Mouse (Mus musculus) thymus, postnatal 10 days (tissue): Measurements from ENCODE around the gene Gm49396.

Experiments
- DNase-seq, 2 experiments: peaks; one replicate each; pipeline ENCODE4 v3.0.0; 2021; ENCODE audit warnings: low spot score in 2 of 2

Gm49396 gene

DNA sequence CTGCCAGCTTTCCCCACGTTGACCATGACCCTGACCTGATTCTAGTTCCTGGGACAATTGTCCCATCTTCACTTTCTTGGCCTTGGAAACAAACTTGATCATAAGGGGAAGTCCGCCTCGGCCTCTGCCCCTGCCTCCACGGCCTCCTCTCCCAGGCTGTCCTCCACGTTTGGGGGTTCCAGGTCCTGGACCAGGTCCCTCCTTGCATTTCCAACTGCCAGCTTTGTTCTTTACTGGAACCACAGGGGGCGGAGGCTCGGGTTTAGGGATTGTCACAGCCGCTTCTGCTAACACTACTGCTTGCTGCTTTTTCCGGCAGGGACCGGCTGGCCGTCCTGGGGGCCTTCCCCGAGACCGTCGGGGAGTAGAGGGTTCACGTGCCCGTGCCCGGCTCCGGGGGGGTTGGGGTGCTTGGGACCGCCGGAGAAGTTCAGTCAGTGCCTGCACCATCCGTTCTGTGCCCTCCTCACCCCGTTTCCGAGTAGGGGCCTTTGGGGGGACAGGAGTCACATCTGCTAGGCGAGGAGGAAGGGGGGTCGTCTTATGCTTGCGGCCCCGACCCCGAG is 23.4 kb downstream of the Gm49396 start:
- no peak for DNase-seq

DNA sequence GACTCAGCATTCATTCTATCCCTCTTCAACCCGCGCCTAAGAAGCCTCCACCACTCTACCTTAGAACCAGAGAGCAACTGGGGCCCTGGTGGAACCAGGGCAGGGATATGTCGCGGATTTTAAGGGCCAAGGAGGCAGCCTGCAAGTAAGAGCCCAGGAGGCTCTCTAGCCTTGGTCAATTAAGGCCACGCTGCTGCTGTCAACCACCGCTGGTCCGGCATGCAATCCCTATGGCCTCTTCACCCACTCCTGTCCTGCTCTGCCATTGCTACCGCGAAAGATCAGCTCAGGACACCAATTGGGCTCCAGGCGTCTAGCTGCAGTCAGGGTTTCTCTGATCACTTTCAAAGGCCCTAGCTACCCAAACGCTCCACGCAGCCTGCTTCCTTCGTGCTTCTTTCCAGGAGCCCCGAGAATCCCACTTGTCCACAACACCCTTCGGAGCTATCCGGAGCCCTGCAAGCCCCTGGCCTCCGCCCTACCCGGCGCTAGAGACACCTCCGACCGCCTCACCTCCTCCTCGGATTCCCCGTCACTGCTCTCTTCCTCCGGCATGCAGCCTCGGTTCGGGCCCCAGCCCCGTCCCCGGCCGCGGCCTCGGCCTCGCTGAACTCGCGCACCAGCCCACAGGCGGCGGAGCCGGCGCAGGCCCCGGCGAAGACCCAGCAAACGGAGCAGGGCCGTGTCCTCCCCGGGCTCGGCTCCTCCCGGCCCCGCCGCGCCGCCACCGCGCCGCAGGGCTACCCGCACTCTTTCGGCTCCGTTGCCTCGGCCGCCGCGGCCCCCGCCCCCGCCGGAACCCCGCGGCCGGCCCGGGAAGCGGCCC is 24.9 kb downstream of the Gm49396 start:
- DNase-seq: peak; percentile 51 to 56

DNA sequence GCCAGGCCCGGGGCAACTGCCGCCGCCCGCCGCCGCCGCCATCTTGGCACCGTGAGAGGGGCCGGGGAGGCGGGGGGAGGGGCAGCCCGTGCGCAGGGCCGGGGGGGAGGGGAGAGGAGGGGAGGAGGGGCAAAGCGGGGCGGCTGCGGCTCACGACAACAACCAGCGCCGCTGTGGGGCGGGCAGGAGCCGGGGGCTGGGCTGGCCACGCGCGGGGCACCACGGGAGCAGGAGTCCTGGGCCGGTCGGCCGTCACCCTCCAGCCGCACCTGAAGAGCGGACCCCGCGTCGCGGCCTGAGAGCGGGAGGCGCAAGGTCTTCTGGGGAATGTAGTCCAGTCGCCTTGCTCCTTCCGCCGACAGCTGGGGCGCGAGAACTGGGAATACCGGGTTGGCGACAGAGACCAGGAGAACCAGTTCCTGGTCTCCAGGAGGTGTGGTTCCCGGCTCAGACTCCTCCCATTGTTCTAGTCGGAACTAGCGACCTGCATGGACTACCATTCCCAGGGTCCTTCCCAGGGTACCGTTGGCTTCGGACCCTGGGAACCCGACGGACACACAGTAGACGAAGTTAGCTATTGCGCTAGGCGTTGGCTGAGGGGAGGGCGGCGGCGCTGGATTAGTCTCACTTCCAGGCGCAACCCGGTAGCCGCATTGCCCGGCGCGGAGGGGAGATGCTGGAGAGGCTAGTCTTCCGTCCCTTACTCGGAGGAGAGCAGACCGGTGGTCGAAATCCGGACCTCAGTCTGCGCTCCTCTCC is 25.7 kb downstream of the Gm49396 start, which contains the start of gene Kmt2b:
Kmt2b (minus strand) TSS at position 51 of the 759 bp plus-strand sequence.
- peak; percentile 86 to 91 for DNase-seq

DNA sequence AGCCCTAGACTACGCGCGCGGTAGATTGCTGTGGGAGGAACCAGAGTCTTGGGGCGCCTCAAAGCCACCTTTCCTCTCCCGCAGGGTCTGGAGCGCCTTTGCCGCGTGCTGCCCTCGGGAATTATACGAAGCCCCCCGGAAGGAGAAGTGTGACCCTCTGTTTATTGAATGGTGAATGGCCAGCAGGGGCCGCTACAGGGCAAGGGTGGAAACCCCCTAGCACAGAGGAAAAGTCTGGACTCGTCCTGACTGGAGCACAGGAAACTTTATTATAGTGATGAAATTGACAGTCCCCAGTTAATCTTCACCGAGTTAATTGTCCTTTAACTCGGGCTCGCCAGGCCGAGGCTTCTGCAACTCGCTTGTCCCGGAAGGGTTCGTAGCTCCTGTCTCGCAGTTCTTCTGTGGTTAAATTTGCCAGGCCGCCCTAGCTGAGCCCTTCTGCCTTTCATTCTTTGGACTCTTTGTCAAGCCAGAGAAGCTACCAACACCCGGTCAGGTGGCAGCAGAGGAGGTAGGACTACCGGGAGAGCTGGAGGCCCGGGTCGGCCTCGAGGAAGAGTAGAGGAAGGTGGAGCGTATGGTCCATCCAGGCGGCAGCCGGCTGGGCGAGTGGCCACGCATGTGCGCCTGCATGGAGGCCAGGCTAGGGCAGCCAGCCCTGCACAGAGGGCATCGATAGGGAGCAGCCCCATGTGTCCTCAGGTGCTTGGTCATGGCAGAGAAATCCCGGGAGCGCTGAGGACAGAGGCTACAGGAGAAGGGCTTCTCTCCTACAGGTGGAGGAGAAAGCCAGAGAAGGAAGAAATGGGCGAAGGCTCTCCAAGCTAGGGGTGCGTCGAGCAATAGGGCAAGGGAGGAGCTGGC is 26.5 kb downstream of the Gm49396 start:
- DNase-seq: peak; percentile 76 to 88

DNA sequence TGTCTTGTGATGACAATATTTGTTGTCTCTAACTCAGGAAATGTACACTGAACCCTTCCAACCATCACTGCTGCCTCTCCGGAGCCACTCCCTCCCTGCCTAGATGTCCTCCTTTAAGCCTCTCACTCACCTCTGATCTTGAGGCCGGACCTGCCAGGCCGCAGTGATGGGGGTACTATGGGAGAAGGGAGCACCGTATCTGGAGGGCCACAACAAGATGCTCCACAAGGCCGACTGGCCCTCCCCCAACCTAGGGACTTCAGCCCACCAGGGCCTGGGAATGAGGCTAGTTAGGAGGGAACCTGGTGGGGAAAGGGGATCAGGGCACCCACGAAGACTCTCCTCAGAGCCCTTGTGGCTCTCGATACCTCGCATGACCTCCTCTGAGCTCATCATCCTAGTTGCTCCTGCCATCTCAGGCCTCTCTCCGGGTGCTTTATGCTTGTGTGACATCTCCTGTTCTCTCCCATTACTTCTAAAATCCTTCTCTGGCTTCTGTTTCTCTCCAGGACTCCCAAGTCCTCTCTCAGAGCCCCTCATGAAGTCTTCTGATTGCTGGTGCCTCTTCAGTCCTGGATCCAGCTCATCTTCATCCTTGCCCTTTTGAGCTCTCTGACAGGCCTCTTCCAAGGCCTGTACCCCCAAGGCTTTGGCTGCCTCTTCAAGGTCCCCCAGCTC is 27.9 kb downstream of the Gm49396 start:
- DNase-seq: no peak

DNA sequence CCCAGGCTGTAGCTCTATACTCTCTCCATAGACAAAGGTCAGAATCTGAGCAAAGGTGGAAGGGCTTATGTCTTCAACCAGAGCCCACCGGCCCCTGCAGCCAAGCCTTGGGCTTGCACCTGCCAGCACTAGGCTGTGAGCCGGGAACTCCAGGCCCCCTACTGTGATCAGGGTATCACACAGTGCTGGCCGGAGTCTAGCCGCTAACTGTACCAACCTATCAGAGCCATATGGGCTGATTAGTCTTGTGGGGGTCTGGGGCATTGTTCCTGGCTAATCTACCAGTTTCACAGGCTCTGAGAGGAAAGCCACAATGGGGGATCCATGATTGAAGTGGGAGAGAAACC is 28.4 kb downstream of the Gm49396 start:
- no peak for DNase-seq

DNA sequence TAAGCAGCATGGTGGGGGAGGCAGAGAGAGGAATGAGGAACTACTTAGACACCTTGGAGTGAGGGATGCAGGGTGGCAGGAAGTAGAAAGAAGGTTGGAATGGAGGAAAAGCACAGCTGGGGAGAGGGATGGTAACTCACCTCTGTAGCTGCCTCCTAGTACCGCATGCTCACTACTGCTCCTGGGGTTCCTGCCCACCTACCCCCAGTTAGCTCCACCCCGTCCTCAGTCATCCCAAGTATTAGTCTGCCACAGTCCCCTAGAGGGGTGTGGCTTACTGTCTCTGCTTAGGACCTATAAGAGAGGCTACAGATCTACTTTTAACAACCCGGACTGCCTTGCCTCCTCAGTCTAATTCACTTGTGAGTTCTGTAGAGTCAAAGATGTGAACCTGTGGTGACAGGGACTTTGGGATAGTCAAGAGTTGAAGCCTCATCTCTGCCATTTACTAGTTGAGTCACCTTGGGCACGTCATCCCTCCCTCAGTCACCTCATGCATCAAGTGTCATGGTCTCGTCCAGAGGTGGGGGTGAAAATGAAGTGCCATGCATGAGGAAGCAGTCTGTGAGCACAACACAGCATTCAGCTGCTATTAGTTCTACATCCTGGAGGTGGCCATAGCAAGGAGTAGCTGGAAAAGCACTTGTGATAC is 29.8 kb downstream of the Gm49396 start:
- DNase-seq: no peak

DNA sequence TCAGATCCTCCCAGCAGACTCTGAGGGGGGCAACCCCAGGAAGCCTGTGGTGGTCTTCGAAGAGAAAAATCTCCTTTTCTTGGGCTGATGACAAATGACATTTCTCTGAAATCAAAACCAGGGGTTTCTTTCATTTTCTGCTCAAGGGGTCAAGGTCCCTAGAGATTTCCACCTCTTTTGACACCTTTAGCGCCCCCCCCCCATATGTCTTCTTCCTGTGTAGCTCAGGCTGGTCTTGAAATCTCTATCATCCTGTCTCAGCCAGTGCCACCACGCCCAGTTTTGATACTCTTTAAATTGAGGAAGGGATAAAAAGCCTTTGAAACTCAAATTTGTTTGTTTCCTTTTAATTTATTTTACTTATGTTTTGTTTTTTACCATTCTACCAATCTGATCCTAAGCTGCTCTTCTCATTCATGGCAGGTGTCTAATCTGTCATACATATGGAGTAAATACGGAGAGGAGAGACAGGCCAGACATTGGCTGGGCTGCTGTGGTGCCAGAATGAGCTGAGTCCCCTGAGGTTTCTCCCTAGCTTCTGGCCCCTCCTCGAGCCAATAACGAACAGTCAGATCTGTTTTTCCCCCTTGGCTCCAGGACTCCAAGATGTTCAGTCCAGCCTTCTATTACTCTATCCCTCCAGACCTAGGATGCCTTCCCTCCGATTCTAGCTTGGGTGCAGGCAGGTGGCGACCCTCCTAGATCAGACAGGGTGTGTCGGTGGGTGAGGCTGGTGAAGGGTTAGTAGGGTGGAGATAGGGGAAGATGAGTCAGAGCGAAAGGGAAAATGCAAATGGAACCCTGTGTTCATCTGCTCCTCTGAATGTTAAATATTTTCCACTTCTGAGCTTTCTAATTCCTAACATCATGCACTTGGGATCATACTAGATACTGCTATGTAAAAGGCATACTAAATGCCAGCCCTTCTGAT is 30.7 kb downstream of the Gm49396 start:
- no peak for DNase-seq

DNA sequence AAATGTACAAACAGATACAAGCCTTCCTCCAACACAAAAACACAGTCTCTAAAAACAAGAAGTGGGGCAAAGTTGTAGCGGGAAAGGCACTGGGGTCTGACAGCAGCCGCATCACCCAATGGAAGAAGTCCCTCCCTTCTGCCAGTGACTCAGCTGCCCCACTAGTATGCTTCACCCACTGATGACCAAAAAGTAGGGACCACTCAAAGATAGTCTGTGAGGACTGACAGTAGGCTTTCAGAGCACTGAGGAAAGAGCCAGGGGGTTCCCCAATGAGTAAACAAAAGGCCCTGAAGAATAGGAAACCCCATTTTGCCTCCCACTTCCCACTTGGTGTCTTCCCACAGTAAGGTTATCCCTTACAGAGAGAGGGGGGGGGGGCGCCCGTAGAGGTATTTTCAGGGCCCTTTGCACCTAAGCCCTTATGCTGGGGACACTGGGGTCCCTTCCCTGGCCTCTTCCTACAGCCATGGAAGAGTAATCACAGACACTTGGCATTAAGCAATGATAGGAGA is 31.4 kb downstream of the Gm49396 start:
- DNase-seq: no peak

DNA sequence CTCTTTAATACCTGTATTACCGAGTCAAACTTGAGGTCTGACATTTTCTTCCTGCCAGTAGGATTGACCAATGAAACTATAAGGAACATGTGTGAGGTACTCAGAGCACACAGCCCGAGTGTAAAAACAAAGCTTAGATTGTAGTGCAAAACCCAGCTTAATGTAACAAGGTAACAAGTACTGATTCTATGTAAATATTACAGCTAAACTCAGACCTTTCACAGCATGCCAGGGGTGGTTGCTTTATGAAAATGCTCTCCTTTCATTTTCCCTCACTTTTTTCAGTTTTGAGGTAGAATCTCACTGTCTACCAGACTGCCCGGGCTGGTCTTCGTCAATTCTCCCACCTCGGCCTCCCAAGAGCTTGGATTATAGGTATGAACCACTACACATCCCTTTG is 32.9 kb downstream of the Gm49396 start:
- no peak for DNase-seq

DNA sequence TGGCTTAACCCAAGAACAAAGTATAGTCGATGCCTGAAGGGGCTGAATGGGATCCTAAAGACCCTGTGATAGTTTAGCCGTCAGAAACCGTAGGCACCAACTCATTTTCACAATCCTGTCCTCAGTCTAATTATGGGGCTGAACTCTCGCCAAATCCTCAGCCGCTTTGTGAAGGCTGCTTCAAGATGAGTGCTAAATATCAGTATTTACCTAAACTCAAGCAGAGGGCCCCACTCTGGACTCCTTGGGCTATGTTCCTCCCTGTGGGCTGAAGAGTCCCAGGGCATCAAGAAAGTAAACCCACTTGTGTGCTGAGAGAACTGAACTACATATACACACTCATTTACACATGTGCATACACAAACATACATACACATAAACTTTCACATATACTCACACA is 33.7 kb downstream of the Gm49396 start:
- no peak for DNase-seq

DNA sequence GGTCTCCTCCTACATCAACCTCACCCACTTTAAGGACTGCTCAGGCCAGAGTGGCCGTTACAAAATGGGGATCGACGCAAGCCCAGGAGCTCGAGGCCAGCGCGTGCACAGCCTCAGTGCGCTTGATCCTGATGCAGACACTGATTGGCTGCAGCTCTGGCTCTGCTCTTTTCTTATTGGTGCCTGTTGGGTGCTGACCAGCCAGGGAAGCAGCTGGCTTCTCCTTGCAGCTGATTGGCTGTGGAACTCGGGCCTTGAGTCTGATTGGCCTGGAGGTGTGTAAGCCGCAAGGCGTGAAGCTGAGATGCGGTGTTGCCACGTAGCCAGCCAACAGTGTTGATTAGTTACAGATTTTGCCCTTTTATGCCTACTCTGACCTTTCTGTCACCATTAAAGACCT is 35.6 kb downstream of the Gm49396 start, which contains the start of gene Zbtb32:
Zbtb32 (minus strand) TSS at position 124 of the 400 bp plus-strand sequence.
- DNase-seq: no peak

DNA sequence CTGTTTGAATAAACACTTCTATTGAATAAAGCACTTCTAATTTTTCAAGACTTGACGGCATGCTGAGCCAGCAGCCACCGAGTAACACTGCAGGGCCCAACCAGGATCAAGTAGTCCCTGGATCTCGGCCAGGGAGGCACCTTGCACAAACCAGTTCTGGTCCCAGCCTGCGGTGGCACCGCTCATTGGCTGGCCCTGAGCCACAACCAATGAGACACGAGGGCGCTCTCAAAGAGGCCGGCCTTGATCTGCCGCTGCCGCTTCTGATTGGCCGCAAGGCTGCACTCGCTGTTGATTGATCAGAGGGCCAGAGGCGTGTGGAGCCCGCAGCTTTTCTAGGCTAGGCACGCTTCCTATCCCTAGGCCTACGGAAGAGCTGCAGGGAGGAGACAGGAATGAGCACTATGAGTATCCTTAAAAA is 36.8 kb downstream of the Gm49396 start:
- DNase-seq: peak; percentile 54 to 61

DNA sequence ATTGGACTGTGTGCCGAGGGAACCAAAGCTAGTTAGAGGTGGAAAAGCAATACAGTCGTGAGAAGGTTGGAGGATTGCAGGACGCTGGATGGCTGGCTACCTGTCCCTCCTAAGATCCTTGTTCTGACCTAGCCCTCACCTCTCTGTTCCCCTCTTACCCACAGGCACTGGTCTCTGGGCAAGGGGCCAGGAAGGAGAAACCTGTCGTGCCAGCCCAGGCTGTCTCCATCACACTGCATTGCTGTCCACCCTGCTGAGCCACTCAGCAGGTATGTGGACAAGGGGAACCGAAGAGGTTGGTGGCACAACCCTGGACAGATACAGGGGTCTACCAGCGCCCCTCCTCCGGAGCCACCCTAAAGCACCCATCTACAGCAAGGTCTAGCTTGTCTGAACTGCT is 37.5 kb downstream of the Gm49396 start:
- DNase-seq: no peak

DNA sequence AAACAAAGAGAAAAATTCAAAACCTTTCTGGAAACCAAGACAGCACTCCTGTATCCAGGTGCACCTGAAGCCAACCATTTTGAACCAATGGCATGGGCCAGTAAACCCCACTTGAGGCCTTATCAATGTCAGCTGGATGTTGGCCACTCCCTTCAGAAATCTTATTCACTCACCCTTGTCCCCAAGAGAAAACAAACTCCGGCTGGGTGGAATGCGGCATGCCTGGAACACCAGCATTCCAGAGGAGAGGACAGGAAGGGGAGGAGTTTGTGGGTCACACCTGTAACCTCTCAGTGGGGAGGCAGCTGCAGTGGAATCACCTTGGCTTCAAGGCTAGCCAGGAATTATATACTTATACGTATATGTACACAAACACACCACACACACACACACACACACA is 39.4 kb downstream of the Gm49396 start:
- no peak for DNase-seq

DNA sequence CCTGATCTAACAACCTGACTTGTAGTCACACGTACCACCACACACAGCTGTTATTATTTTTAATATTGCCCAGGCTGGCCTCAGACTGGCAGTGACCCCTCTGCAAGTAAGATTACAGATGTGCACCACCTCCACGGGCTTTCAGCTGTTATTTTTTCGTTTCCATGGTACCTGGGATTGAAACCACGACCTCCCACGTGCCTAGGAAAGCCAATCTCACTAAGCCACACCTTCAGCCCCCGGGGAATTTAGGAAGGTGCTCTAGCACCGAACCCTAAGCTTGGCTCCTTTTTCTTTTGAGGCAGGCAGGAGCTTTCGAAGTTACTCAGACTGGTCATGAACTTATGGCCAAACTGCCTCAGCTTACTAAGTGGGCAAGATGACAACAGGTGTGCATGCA is 41.3 kb downstream of the Gm49396 start:
- DNase-seq: no peak

DNA sequence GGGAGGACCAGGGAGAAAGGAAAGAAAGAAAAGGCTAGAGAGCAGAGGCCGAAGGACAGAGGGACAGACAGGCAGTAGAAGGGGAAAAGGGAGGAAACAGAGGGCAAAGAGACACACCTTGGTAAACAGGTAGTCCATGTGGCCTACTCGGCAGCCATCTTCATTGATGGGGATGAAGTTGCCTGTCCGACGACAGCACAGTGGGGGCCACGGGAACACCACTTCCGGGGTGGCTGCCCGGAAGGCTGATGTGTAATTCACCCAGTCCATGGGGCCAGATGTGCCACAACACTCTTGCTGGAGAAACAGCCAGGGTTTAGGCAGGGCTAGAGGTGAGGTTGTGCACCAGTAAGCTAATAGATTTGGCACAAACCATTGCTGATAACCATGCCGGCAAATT is 41.8 kb downstream of the Gm49396 start:
- DNase-seq: no peak

DNA sequence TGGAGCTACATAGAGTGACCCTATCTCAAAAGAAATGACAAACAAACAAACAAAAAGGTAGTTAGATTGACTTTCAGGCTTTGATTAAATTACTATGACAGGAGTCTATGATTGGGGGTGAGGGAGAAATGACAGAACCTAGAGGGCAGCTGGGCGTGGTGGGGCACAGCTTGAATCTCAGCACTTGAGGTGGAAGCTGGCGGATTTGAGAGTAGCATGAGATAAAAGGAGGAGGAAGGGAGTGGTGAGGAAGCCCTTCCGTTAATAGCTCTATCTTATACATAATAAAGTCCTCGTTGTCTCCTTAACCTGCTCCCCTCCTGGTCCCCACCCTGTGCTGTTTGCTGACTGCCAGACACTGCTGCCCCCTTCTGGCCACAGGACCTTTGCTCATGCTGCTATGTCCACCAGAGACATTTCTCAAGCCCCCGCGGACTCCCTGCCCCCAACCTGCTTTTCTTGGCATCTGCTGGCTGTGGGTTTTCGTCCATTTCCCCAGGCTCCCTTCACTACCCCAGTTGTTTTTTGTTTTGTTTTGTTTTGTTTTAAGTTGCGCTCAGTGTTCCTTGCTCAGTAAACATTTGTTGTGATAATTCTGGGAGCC is 44.7 kb downstream of the Gm49396 start:
- DNase-seq: peak; percentile 33 to 68

DNA sequence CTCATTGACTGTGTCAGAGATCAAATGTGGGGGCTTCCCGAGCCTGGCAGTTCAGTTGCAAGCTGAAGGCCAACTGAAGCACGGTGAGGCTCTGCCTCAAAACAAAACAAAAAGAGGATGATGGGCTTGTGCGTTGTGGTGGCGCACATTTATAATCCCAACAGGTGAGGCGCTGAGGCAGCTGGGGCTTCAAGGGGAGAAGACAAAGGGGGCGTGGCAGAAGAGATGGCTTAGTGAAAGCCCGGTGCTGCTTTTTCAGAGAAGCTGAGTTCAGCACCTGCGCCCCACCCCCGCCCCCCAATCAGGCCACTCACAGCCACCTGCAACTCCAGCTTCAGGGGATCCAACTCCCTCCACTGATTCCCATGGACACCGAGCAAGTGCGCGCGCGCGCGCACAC is 45.3 kb downstream of the Gm49396 start:
- DNase-seq: no peak
